23 mouse cellular contexts compared by ENCODE assay signal in genomic region chr5:75367282-75367681, GRCm38 (mm10).
DNase-seq lines count a peak whose midpoint lies in the region; ATAC-seq and TF ChIP-seq lines count a peak whose summit lies in the region.
"Had no signal": no experiment of that assay in that cellular context is flagged by ENCODE, and none has a peak within 500 bp of the region (broad histone marks: within the 10 kb centered on the region; RNA-seq: fewer than 3 reads in every experiment).

No protein-coding gene starts in this region.

- H3K4me1 ChIP-seq in intestine, embryonic 15.5 days (replicated peaks): no peaks in the 10 kb centered on the region
- H3K4me1 ChIP-seq in intestine, postnatal 0 days (replicated peaks; ENCODE audit: control insufficient read depth, insufficient read depth, low read length): no peaks in the 10 kb centered on the region
- no peaks in the 10 kb centered on the region for H3K4me1 ChIP-seq in intestine, embryonic 16.5 days (ENCODE audit: control insufficient read depth, insufficient read depth, low read length)
- H3K4me1 ChIP-seq: embryonic facial prominence, embryonic 10.5 days; embryonic facial prominence, embryonic 12.5 days; forebrain, embryonic 13.5 days; forebrain, embryonic 15.5 days had no signal

- TF ChIP-seq CTCF in intestine, postnatal 0 days (IDR thresholded peaks at IDR 0.05; ENCODE audit: low read depth): no peak

- 67% methylated on average over 5 of the region's 5 CpGs for WGBS in intestine, embryonic 15.5 days
- WGBS in intestine, postnatal 0 days: 41% methylated on average over 5 of the region's 5 CpGs
- 60% methylated on average over 5 of the region's 5 CpGs for WGBS in intestine, embryonic 16.5 days

- ATAC-seq in intestine, embryonic 15.5 days: peak; percentile 41; the same call in 1 of the 2 replicates
- no peak for ATAC-seq in intestine, postnatal 0 days
- ATAC-seq in intestine, embryonic 16.5 days: peak; percentile 60
- ATAC-seq: activated CD4-positive, CD25-positive, alpha-beta regulatory T cell, adult 4 months; CD4-positive, CD25-positive, alpha-beta regulatory T cell, adult 4 months; forebrain, embryonic 13.5 days; forebrain, embryonic 15.5 days; Patski had no signal

- no peak overlapping the region for H3K4me2 ChIP-seq in intestine, embryonic 15.5 days (replicated peaks)
- H3K4me2 ChIP-seq in intestine, postnatal 0 days (replicated peaks; ENCODE audit: low read depth): no peak overlapping the region
- H3K4me2 ChIP-seq in intestine, embryonic 16.5 days (ENCODE audit: low read depth, low read length): no peak overlapping the region
- H3K4me2 ChIP-seq: embryonic facial prominence, embryonic 12.5 days; forebrain, embryonic 13.5 days; forebrain, embryonic 15.5 days had no signal

- intact Hi-C loops in heart, postnatal 36 days (cut with DNase I): no loop called here

- H3K9me3 ChIP-seq in intestine, embryonic 15.5 days: no peaks in the 10 kb centered on the region
- H3K9me3 ChIP-seq in intestine, postnatal 0 days (ENCODE audit: control insufficient read depth): no peaks in the 10 kb centered on the region
- H3K9me3 ChIP-seq in intestine, embryonic 16.5 days (ENCODE audit: control insufficient read depth, low read length): no peaks in the 10 kb centered on the region
- H3K9me3 ChIP-seq: embryonic facial prominence, embryonic 10.5 days; embryonic facial prominence, embryonic 12.5 days; forebrain, embryonic 15.5 days had no signal

- peak; percentile 66 for DNase-seq in heart, adult 11 months
- DNase-seq in heart, postnatal 36 days: no peak
- DNase-seq: adrenal gland, adult 8-10 months; adrenal gland, postnatal 14 days; adrenal gland, postnatal 36 days; B cell, adult 2 months; cerebellum, adult 11-12 months; cerebellum, adult 2 months; cerebellum, adult 9-10 months; cerebellum, postnatal 10 days; cerebellum, postnatal 25 days had no signal

- H3K36me3 ChIP-seq in intestine, embryonic 15.5 days: no peaks in the 10 kb centered on the region
- no peaks in the 10 kb centered on the region for H3K36me3 ChIP-seq in intestine, postnatal 0 days (ENCODE audit: control insufficient read depth, insufficient read depth)
- H3K36me3 ChIP-seq in intestine, embryonic 16.5 days (ENCODE audit: control insufficient read depth, insufficient read depth, low read length): no peaks in the 10 kb centered on the region
- H3K36me3 ChIP-seq: embryonic facial prominence, embryonic 10.5 days; embryonic facial prominence, embryonic 12.5 days; forebrain, embryonic 15.5 days; G1E had no signal

- H3K27me3 ChIP-seq in intestine, embryonic 15.5 days (replicated peaks): no peaks in the 10 kb centered on the region
- no peaks in the 10 kb centered on the region for H3K27me3 ChIP-seq in intestine, postnatal 0 days (replicated peaks; ENCODE audit: control insufficient read depth, insufficient read depth, low read length)
- H3K27me3 ChIP-seq in intestine, embryonic 16.5 days (replicated peaks; ENCODE audit: control insufficient read depth, insufficient read depth, low read length): no peaks in the 10 kb centered on the region
- H3K27me3 ChIP-seq: CH12.LX; embryonic facial prominence, embryonic 12.5 days; forebrain, embryonic 15.5 days; Patski had no signal

- no peak overlapping the region for H3K27ac ChIP-seq in intestine, embryonic 15.5 days
- H3K27ac ChIP-seq in intestine, postnatal 0 days (ENCODE audit: low read depth, low read length): no peak overlapping the region
- H3K27ac ChIP-seq in intestine, embryonic 16.5 days (ENCODE audit: low read length): no peak overlapping the region
- H3K27ac ChIP-seq: embryonic facial prominence, embryonic 10.5 days; embryonic facial prominence, embryonic 12.5 days; forebrain, embryonic 13.5 days; forebrain, embryonic 15.5 days had no signal

- no peak overlapping the region for H3K9ac ChIP-seq in intestine, embryonic 15.5 days
- no peak overlapping the region for H3K9ac ChIP-seq in intestine, postnatal 0 days (ENCODE audit: low read depth, low read length)
- H3K9ac ChIP-seq in intestine, embryonic 16.5 days (ENCODE audit: low read depth, low read length): no peak overlapping the region
- H3K9ac ChIP-seq: embryonic facial prominence, embryonic 12.5 days; forebrain, embryonic 13.5 days; forebrain, embryonic 15.5 days had no signal

- H3K4me3 ChIP-seq in intestine, embryonic 15.5 days (replicated peaks): no peak overlapping the region
- H3K4me3 ChIP-seq in intestine, postnatal 0 days (ENCODE audit: low read depth, low read length): no peak overlapping the region
- H3K4me3 ChIP-seq in intestine, embryonic 16.5 days (ENCODE audit: low read length): no peak overlapping the region
- H3K4me3 ChIP-seq: embryonic facial prominence, embryonic 10.5 days; embryonic facial prominence, embryonic 12.5 days; forebrain, embryonic 13.5 days; forebrain, embryonic 15.5 days had no signal
